Mouse (Mus musculus) ovary, postnatal 36 days (tissue): ENCODE data around the gene Pax8.
A peak's percentile ranks its signal among the peaks of the same experiment; 100 is the strongest.

ENCODE experiments used
- DNase-seq: peaks from one replicate; pipeline ENCODE4 v3.0.0; 2022; ENCODE audit warnings: low spot score, mixed read lengths

The Pax8 gene

GRCm38 (mm10) chr2:24475420-24475819, at the start of gene Pax8:
Pax8 (minus strand) TSS chr2:24475599.
- DNase-seq, result peak; percentile 44

GRCm38 (mm10) chr2:24521430-24522226, 46.2 kb upstream of the Pax8 start:
- peak; percentile 16 for DNase-seq

GRCm38 (mm10) chr2:24520576-24521272, 45.3 kb upstream of the Pax8 start:
- DNase-seq, result no peak

- no peak for DNase-seq
These were observed 41.5 kb upstream of the Pax8 start for GRCm38 (mm10) chr2:24516946-24517345.

- DNase-seq, result no peak
These were observed 32.0 kb upstream of the Pax8 start for GRCm38 (mm10) chr2:24507359-24507758.

GRCm38 (mm10) chr2:24502963-24503471, 27.6 kb upstream of the Pax8 start:
- peak; percentile 14 for DNase-seq

GRCm38 (mm10) chr2:24500921-24501320, 25.5 kb upstream of the Pax8 start:
- no peak for DNase-seq

GRCm38 (mm10) chr2:24490564-24490963, 15.2 kb upstream of the Pax8 start:
- no peak for DNase-seq

- DNase-seq, result no peak
These were observed 13.3 kb upstream of the Pax8 start for GRCm38 (mm10) chr2:24488660-24489059.

- DNase-seq, result no peak
These were observed 11.8 kb upstream of the Pax8 start for GRCm38 (mm10) chr2:24487056-24487825.

GRCm38 (mm10) chr2:24485398-24485797, 10.0 kb upstream of the Pax8 start:
- DNase-seq, result no peak

- no peak for DNase-seq
These were observed 4.5 kb upstream of the Pax8 start for GRCm38 (mm10) chr2:24479906-24480305.

GRCm38 (mm10) chr2:24479151-24479550, 3.8 kb upstream of the Pax8 start:
- DNase-seq, result no peak

GRCm38 (mm10) chr2:24478611-24479010, 3.2 kb upstream of the Pax8 start:
- no peak for DNase-seq

- DNase-seq, result no peak
These were observed 653 bp downstream of the Pax8 start for GRCm38 (mm10) chr2:24474514-24475378.

GRCm38 (mm10) chr2:24473641-24474511, 1.5 kb downstream of the Pax8 start:
- DNase-seq, result no peak

GRCm38 (mm10) chr2:24472677-24473076, 2.7 kb downstream of the Pax8 start:
- no peak for DNase-seq

GRCm38 (mm10) chr2:24472111-24472510, 3.3 kb downstream of the Pax8 start:
- no peak for DNase-seq

- DNase-seq, result no peak
These were observed 6.3 kb downstream of the Pax8 start for GRCm38 (mm10) chr2:24469102-24469501.

- no peak for DNase-seq
These were observed 7.0 kb downstream of the Pax8 start for GRCm38 (mm10) chr2:24468430-24468829.
